13 mouse cellular contexts compared by ENCODE assay signal in genomic region chr3:121721691-121722070, GRCm38 (mm10). TPM values are rescaled to one million over a fixed set of nuclear protein-coding genes. Genes with fewer than 3 reads are reported as not detected.
DNase-seq lines count a peak whose midpoint lies in the region; ATAC-seq and TF ChIP-seq lines count a peak whose summit lies in the region.
"Had no signal": no experiment of that assay in that cellular context is flagged by ENCODE, and none has a peak within 500 bp of the region (broad histone marks: within the 10 kb centered on the region; RNA-seq: fewer than 3 reads in every experiment).

No protein-coding gene starts in this region.

- TF ChIP-seq EP300 in liver, postnatal 0 days (IDR thresholded peaks at IDR 0.05; ENCODE audit: low read depth): no peak

- H3K9me3 ChIP-seq in kidney, embryonic 14.5 days (ENCODE audit: control insufficient read depth, low read length): no peaks in the 10 kb centered on the region
- no peaks in the 10 kb centered on the region for H3K9me3 ChIP-seq in neural tube, embryonic 12.5 days
- no peaks in the 10 kb centered on the region for H3K9me3 ChIP-seq in liver, postnatal 0 days (ENCODE audit: low read length)
- H3K9me3 ChIP-seq: limb, embryonic 12.5 days had no signal

- no peak overlapping the region for H3K4me3 ChIP-seq in kidney, adult 2 months (ENCODE audit: insufficient read depth, low read depth, low read length)
- H3K4me3 ChIP-seq in kidney, embryonic 14.5 days (ENCODE audit: low read length): no peak overlapping the region
- no peak overlapping the region for H3K4me3 ChIP-seq in neural tube, embryonic 12.5 days
- no peak overlapping the region for H3K4me3 ChIP-seq in liver, postnatal 0 days (ENCODE audit: low read depth, low read length)
- H3K4me3 ChIP-seq: limb, embryonic 12.5 days had no signal

- ATAC-seq in kidney, embryonic 14.5 days (ENCODE audit: low FRiP score, low TSS enrichment): no peak
- no peak for ATAC-seq in neural tube, embryonic 12.5 days (ENCODE audit: low FRiP score, low read depth)
- ATAC-seq in liver, postnatal 0 days: no peak

- H3K27me3 ChIP-seq in kidney, adult 2 months (replicated peaks; ENCODE audit: control insufficient read depth, insufficient read depth, low read length): no peaks in the 10 kb centered on the region
- H3K27me3 ChIP-seq in kidney, embryonic 14.5 days (ENCODE audit: control insufficient read depth, insufficient read depth, low read length): no peaks in the 10 kb centered on the region; the same call in 1 of the 2 replicates
- peaks cover 3% of the 10 kb centered on the region; the same call in 1 of the 2 replicates for H3K27me3 ChIP-seq in neural tube, embryonic 12.5 days (replicated peaks)
- peaks cover 10% of the 10 kb centered on the region; the same call in 1 of the 2 replicates for H3K27me3 ChIP-seq in liver, postnatal 0 days (ENCODE audit: insufficient read depth, low read length)
- H3K27me3 ChIP-seq in splenic B cell, adult 2 months (ENCODE audit: control insufficient read depth, insufficient read depth, low read length, poor library complexity, severe bottlenecking): no peaks in the 10 kb centered on the region; the same call in 1 of the 2 replicates

- no peak for TF ChIP-seq POLR2A in kidney, adult 2 months (IDR thresholded peaks at IDR 0.05; ENCODE audit: low read depth, low read length)

- H3K9ac ChIP-seq in kidney, embryonic 14.5 days (ENCODE audit: low read depth, low read length): no peak overlapping the region
- no peak overlapping the region for H3K9ac ChIP-seq in neural tube, embryonic 12.5 days
- H3K9ac ChIP-seq in liver, postnatal 0 days (replicated peaks): no peak overlapping the region
- H3K9ac ChIP-seq: limb, embryonic 12.5 days had no signal

- H3K36me3 ChIP-seq in kidney, adult 2 months (ENCODE audit: control insufficient read depth, insufficient read depth, low read length): no peaks in the 10 kb centered on the region
- H3K36me3 ChIP-seq in kidney, embryonic 14.5 days (ENCODE audit: control insufficient read depth, insufficient read depth, low read length): no peaks in the 10 kb centered on the region
- no peaks in the 10 kb centered on the region for H3K36me3 ChIP-seq in neural tube, embryonic 12.5 days
- H3K36me3 ChIP-seq in liver, postnatal 0 days (replicated peaks; ENCODE audit: insufficient read depth, low read length): no peaks in the 10 kb centered on the region
- H3K36me3 ChIP-seq in splenic B cell, adult 2 months (ENCODE audit: control insufficient read depth, insufficient read depth, low read length, poor library complexity, severe bottlenecking): no peaks in the 10 kb centered on the region
- H3K36me3 ChIP-seq: limb, embryonic 12.5 days had no signal

- peaks cover 15% of the 10 kb centered on the region; the same call in 1 of the 2 replicates for H3K4me1 ChIP-seq in kidney, adult 2 months (ENCODE audit: control insufficient read depth, insufficient read depth, low read length)
- H3K4me1 ChIP-seq in kidney, embryonic 14.5 days (ENCODE audit: control insufficient read depth, insufficient read depth, low read length): peaks cover 14% of the 10 kb centered on the region
- H3K4me1 ChIP-seq in neural tube, embryonic 12.5 days: peaks cover 22% of the 10 kb centered on the region
- H3K4me1 ChIP-seq in liver, postnatal 0 days (ENCODE audit: insufficient read depth): peaks cover 19% of the 10 kb centered on the region

- WGBS in kidney, adult 2 months: 78% methylated on average over 7 of the region's 7 CpGs
- 67% methylated on average over 7 of the region's 7 CpGs for WGBS in kidney, embryonic 14.5 days
- 54% methylated on average over 7 of the region's 7 CpGs for WGBS in neural tube, embryonic 12.5 days
- WGBS in liver, postnatal 0 days (ENCODE audit: insufficient replicate concordance): 40% methylated on average over 7 of the region's 7 CpGs

- no peak overlapping the region for H3K4me2 ChIP-seq in kidney, embryonic 14.5 days (replicated peaks; ENCODE audit: low read depth, low read length)
- H3K4me2 ChIP-seq in neural tube, embryonic 12.5 days (replicated peaks): 0 out of 2 replicates have a peak overlapping the region, but pooled peaks have one; percentile 30
- peak overlapping the region; percentile 52 for H3K4me2 ChIP-seq in liver, postnatal 0 days (ENCODE audit: low read depth, low read length)

- DNase-seq in kidney, adult 2 months: no peak
- DNase-seq in neural tube, embryonic 10.5 days (ENCODE audit: extremely low spot score, low spot score): no peak
- DNase-seq in liver, postnatal 0 days: no peak
- peak; percentile 6 for DNase-seq in splenic B cell, adult 2 months (ENCODE audit: low read depth, low spot score)
- no peak for DNase-seq in urinary bladder, postnatal 10 days (ENCODE audit: low spot score)
- DNase-seq in yolk sac, embryonic 10.5 days (ENCODE audit: low spot score): no peak
- DNase-seq: gastrocnemius, postnatal 14 days; right cerebral cortex, postnatal 4 days had no signal

- no peak for TF ChIP-seq CTCF in kidney, adult 2 months (conservative IDR thresholded peaks at IDR 0.05; ENCODE audit: insufficient read depth, insufficient read length, low read depth, low read length)
- TF ChIP-seq CTCF in liver, postnatal 0 days (IDR thresholded peaks at IDR 0.05; ENCODE audit: low read depth): no peak

- H3K27ac ChIP-seq in kidney, adult 2 months (ENCODE audit: insufficient read depth, low read depth, low read length): peak overlapping the region; percentile 12; the same call in 1 of the 2 replicates
- H3K27ac ChIP-seq in kidney, embryonic 14.5 days (ENCODE audit: low read depth, low read length): no peak overlapping the region
- H3K27ac ChIP-seq in neural tube, embryonic 12.5 days: no peak overlapping the region
- H3K27ac ChIP-seq in liver, postnatal 0 days (ENCODE audit: low read depth): no peak overlapping the region
- H3K27ac ChIP-seq: limb, embryonic 12.5 days had no signal

RNA-seq across cellular contexts. Expression of gene F3, which starts 1.7 kb away (rescaled TPM):
- 16.8 and 17.4 TPM in 2 replicates for polyA plus RNA-seq in kidney, adult 2 months (2012; rRNA removed)
- polyA plus RNA-seq in kidney, embryonic 14.5 days (2014; fragmentation: Nextera tagmentation; extraction: Ambion mirVana): 16.6 and 19.3 TPM in 2 replicates
- 6.9 and 7.0 TPM in 2 replicates for polyA plus RNA-seq in neural tube, embryonic 12.5 days (2016; fragmentation: Nextera tagmentation; extraction: Ambion mirVana)
- polyA plus RNA-seq in liver, postnatal 0 days (2015; fragmentation: Nextera tagmentation; extraction: Ambion mirVana): 1.3 and 1.5 TPM in 2 replicates

RNA-seq across cellular contexts. Expression of gene 4930432M17Rik, which starts 51.1 kb away (rescaled TPM):
- polyA plus RNA-seq in kidney, adult 2 months (2012; rRNA removed): not detected in 2 replicates
- not detected in 2 replicates for polyA plus RNA-seq in kidney, embryonic 14.5 days (2014; fragmentation: Nextera tagmentation; extraction: Ambion mirVana)
- polyA plus RNA-seq in neural tube, embryonic 12.5 days (2016; fragmentation: Nextera tagmentation; extraction: Ambion mirVana): not detected in 2 replicates
- polyA plus RNA-seq in liver, postnatal 0 days (2015; fragmentation: Nextera tagmentation; extraction: Ambion mirVana): not detected in 2 replicates
- polyA plus RNA-seq: limb, embryonic 12.5 days; neural tube, embryonic 11.5 days; thymus, postnatal 0 days had no signal
